ENCODE assay signal across 43 mouse cellular contexts in genomic region chr1:132276694-132277093, GRCm38 (mm10). TPM values are rescaled to one million over a fixed set of nuclear protein-coding genes. Genes with fewer than 3 reads are reported as not detected.
"Had no signal": no experiment of that assay in that cellular context is flagged by ENCODE, and none has a peak within 500 bp of the region (broad histone marks: within the 10 kb centered on the region; RNA-seq: fewer than 3 reads in every experiment).

No protein-coding gene starts in this region.

- H3K4me3 ChIP-seq: heart, embryonic 13.5 days; heart, embryonic 15.5 days; hindbrain, embryonic 13.5 days; hindbrain, embryonic 15.5 days; kidney, embryonic 15.5 days; limb, embryonic 13.5 days; limb, embryonic 15.5 days; liver, embryonic 12.5 days had no signal

- H3K4me1 ChIP-seq: heart, embryonic 15.5 days; limb, embryonic 13.5 days; limb, embryonic 15.5 days had no signal

- H3K27me3 ChIP-seq: heart, embryonic 15.5 days; hindbrain, embryonic 13.5 days; hindbrain, embryonic 15.5 days; kidney, embryonic 15.5 days; limb, embryonic 13.5 days; limb, embryonic 15.5 days had no signal

- H3K36me3 ChIP-seq: heart, embryonic 13.5 days; heart, embryonic 15.5 days; hindbrain, embryonic 13.5 days; hindbrain, embryonic 15.5 days; kidney, embryonic 15.5 days; limb, embryonic 13.5 days; limb, embryonic 15.5 days; liver, embryonic 12.5 days had no signal

- H3K9ac ChIP-seq: heart, embryonic 13.5 days; heart, embryonic 15.5 days; hindbrain, embryonic 13.5 days; hindbrain, embryonic 15.5 days; kidney, embryonic 15.5 days; limb, embryonic 13.5 days; limb, embryonic 15.5 days; liver, embryonic 12.5 days; liver, embryonic 14.5 days had no signal

- H3K9me3 ChIP-seq: heart, embryonic 13.5 days; heart, embryonic 15.5 days; hindbrain, embryonic 13.5 days; hindbrain, embryonic 15.5 days; kidney, embryonic 15.5 days; limb, embryonic 13.5 days; limb, embryonic 15.5 days; liver, embryonic 12.5 days had no signal

- DNase-seq: gastrocnemius, postnatal 14 days; gastrocnemius, postnatal 36 days; heart, adult 11 months; heart, postnatal 14 days; heart, postnatal 36 days; kidney, adult 11 months; kidney, adult 2 months; kidney, adult 9 months; kidney, postnatal 14 days; kidney, postnatal 36 days; layer of hippocampus, adult 9-11 months; layer of hippocampus, postnatal 36 days; left cerebral cortex, postnatal 4 days had no signal

- H3K27ac ChIP-seq: heart, embryonic 13.5 days; heart, embryonic 15.5 days; hindbrain, embryonic 13.5 days; hindbrain, embryonic 15.5 days; hindbrain, postnatal 0 days; kidney, embryonic 15.5 days; kidney, postnatal 0 days; limb, embryonic 13.5 days; limb, embryonic 15.5 days; liver, embryonic 12.5 days; liver, embryonic 14.5 days had no signal

RNA-seq across cellular contexts. Expression of gene Klhdc8a, which starts 21.7 kb away (rescaled TPM):
- total RNA-seq: hematopoietic stem cell, adult 5-6 weeks had no signal
- polyA plus RNA-seq: limb, embryonic 11.5 days had no signal

RNA-seq across cellular contexts. Expression of gene Gm10188, which starts 47.1 kb away (rescaled TPM):
- total RNA-seq: gastrocnemius, adult 8-10 months; gastrocnemius, postnatal 14 days; gastrocnemius, postnatal 36 days; heart, adult 8-10 months; heart, postnatal 14 days; heart, postnatal 36 days; hematopoietic stem cell, adult 5-6 weeks; hindbrain, postnatal 0 days; layer of hippocampus, adult 18-20 months; layer of hippocampus, adult 8-10 months; layer of hippocampus, postnatal 14 days; layer of hippocampus, postnatal 36 days; left cerebral cortex, adult 18-20 months; left cerebral cortex, adult 8-10 months; left cerebral cortex, postnatal 10 days; left cerebral cortex, postnatal 25 days; left cerebral cortex, postnatal 4 days; liver, adult 2 months had no signal
- polyA plus RNA-seq: gonadal fat pad, adult 2 months; heart, embryonic 11.5 days; heart, embryonic 13.5 days; heart, embryonic 15.5 days; heart, postnatal 0 days; hindbrain, embryonic 11.5 days; intestine, embryonic 14.5 days; intestine, embryonic 16.5 days; kidney, adult 2 months; kidney, embryonic 15.5 days; kidney, postnatal 0 days; large intestine, adult 2 months; limb, embryonic 11.5 days; limb, embryonic 13.5 days; limb, embryonic 15.5 days; liver, adult 2 months; liver, embryonic 12.5 days; liver, embryonic 14.5 days had no signal
